Mouse (Mus musculus): ENCODE data around the gene Cfap97d1.
A peak's percentile ranks its signal among the peaks of the same experiment; 100 is the strongest.

DNA sequence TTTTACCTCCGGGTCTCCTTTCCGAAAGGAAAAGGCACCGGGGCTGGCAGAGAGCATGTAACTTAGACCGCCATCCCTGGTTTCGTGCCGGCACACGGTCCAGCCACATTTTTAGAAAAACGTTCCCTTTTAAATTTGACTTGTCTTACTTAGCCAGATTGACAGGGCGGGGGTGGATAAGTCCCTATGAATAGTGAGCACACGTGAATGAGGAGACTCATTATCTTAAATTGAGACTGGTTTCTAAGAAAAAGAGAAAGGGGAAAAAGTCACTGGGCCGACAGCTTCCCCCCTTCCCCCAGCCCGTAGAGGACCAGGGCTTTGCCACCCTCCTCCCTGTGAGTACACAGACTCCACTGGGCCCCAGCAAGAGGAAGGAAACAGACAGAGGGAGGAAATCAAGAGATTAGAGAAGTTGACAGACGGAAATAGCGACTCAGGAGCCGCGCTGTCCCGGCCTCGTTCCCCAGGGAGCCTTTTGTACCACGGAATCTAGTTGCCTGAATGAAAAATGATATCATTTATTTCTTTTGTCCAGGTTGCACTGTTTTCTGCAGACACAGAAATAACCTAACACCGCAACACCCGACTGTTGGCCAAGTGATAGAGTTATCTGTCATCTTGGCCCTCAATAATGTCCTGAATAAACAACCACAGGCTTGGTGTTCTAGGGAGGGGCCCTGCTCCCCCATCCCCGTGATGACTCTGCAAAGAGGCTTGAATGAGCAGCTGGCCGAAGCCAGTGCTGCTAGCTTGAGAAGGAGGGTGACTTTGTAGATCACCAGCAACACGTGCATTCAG lies 31.3 kb upstream of the Cfap97d1 start:
- TF ChIP-seq EP300 (IDR thresholded peaks at IDR 0.05; ENCODE audit: low read depth), result peak; percentile 32; the same call in 1 of the 2 replicates
- no peak for TF ChIP-seq CTCF (IDR thresholded peaks at IDR 0.05; ENCODE audit: low read depth)

Measured in liver, postnatal 0 days (tissue).